Mouse (Mus musculus): ENCODE data around the gene Camsap1. TPM values are rescaled to one million over a fixed set of nuclear protein-coding genes. Genes with fewer than 3 reads are reported as not detected.
A peak's percentile ranks its signal among the peaks of the same experiment; 100 is the strongest.

Gene Camsap1
- total RNA-seq, 2 experiments from 2014 or later: 24.9 to 27.4 TPM

DNA sequence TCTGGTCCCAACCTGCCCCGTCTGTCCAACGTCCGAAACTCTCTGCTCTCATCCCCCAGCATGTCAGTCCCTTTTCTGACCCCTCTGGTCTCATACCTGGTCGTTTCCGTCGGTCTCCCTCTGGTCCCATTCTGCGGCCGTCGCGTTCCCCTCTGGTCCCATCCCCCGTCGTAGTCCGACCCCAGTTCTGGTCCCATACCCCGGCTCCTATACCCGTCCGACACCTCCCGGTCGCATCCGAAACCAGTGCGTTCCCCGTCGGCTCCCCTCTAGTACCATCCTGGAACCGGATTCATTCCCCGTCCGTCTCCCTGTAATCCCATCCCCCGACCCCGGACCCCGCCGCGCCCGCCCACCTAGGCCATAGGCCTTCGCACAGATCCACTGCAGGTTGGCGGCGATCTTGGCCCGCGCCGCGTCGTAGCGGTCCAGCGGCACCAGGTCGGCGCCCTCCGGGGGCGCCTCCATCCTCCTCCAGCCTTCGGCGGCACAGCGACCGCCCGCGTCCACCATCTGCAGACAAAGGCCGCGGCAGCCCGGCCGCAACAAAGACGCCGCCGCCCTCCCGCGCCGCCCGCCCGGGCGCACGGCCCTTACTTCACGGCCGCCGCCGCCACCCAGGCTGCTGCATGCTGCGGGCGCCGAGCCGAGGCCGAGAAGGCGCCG, 523 bp downstream of the Camsap1 start:
- peak; percentile 17 for DNase-seq
- intact Hi-C loops (cut with DNase I; ENCODE audit: low total_unique reads): no loop called here

DNA sequence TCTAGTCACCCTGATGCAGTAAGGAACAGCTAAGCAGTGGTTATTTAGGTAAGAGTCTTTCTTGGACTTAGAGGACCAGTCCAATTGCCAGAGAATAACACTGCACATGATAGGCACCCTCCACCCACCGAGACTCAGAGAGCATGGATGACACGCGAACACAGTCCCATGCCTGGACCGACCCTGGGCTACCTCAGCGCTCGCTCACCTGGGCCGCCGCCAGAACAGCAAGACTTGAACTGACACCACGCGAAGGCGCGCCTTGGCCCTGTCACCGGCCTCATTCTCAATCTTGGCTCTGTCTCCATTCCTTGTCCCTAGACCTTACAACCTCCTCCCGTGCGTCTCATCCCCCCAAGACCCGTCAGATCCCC, 1.0 kb downstream of the Camsap1 start:
- peak; percentile 63 for DNase-seq
- intact Hi-C loops (cut with DNase I; ENCODE audit: low total_unique reads): no loop called here

DNA sequence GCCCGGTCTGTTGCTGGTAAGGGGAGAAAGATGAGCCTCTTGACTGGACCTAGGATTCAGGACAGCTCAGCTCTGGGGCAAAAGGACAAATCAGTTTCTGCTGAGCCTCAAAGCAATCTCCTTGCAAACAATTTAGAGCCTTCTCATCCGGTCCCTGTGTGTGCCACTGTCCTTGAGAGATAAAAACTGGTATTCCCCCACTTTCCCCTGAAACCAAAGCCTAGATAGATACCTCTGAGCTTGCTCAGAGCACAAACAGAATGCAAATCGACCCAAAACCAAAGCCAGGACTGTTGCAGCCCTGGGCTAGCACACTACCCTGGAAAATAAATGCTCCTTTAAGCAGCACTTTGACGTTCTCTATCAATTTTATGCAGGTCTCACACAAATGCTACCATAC, 4.1 kb downstream of the Camsap1 start:
- no peak for DNase-seq
- intact Hi-C loops (cut with DNase I; ENCODE audit: low total_unique reads): no loop called here

DNA sequence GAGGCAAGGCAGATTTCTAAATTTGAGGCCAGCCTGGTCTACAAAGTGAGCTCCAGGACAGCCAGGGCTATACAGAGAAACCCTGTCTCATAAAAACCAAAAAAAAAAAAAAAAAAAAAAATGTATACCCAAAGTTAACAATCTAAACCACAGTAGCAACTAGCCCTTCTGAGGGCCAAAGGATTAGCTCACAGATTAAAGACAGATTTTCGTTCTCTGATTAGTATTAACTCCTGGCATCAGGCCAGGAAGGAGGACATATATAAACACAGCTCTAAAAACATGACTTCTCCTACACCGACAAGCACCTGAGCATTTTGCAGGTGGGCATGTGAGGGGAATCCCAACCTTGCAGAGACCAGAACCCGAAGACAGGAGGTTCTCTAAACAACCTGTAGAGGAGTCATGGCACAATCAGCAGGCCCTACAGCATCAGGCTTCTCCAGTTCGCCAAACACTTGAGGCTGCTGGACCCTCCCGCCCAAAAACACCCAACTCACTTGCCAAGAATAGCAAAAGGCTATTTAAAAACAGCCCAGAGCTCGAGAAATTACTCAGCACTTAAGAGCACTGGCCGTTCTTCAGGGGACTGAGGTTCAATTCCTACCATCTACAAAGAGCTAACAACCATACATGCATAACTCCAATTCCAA, 5.4 kb downstream of the Camsap1 start:
- intact Hi-C loops (cut with DNase I; ENCODE audit: low total_unique reads): no loop called here
- no peak for DNase-seq

DNA sequence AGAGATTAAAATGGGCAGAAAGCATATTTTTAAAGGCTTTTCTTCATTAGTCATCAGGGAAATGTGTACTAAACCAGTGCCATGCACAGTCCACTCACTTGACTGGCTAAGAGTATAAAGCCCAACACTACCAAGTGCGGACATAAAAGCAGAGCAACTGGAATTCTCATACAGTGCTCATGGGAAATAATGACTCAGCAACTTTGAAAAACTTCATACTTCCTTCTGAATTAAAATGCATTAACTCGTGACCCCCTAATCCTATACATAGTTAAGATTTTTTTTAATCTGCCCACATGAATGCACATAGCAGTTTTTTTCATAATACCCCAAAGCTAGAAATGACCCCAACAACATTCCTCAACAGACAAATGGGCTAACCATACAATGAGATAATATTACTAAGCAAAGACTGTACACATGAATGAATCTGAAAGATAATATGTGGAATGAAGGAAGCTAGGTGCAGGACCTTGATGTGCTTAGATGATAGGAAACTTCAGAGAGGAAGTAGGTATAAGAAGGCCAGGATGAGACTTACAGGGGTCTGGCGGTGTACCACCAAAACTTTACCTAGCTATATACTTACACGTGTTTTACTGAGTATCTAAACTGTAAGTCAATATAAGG, 7.8 kb downstream of the Camsap1 start:
- DNase-seq: no peak
- intact Hi-C loops (cut with DNase I; ENCODE audit: low total_unique reads): no loop called here

DNA sequence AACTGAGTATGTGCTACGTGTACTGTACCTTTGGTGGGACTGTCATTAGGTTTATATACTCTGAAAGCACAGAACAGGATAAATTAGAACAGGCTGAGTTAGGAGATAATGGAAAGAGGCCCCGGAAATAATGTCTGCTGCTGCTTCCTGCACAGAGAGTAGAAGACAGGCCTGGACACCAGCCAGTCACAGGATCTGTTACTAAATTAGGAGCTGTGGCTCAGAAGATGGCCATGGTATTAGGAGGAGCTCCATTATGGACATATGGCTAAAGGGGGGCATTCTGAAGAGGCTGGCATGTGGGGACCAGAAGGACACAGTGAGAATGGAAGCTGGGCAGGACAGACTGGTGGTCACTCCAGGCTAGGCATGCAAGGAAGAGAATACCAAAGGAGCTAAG, 12.7 kb downstream of the Camsap1 start:
- peak; percentile 42 for DNase-seq
- intact Hi-C loops (cut with DNase I; ENCODE audit: low total_unique reads): no loop called here

DNA sequence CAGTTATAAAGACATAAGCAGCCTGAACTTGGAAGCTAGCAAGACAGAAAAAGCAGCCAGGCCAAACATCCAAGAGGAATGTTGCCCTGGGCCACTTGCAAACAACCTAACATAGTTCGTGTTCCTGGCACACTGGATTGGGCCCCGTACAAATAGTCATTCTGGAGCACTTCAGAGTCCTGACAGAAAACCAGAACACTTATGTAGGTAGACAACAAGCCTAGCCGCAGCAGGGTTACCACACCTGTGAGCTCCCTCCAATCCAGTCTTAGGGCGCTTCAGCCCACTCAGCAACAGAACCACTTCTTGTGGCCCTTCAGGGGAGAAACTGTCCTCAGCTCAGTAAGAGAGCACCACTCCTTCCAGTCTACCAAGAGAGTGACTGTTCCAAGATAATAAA, 13.8 kb downstream of the Camsap1 start:
- intact Hi-C loops (cut with DNase I; ENCODE audit: low total_unique reads): no loop called here
- DNase-seq: no peak

DNA sequence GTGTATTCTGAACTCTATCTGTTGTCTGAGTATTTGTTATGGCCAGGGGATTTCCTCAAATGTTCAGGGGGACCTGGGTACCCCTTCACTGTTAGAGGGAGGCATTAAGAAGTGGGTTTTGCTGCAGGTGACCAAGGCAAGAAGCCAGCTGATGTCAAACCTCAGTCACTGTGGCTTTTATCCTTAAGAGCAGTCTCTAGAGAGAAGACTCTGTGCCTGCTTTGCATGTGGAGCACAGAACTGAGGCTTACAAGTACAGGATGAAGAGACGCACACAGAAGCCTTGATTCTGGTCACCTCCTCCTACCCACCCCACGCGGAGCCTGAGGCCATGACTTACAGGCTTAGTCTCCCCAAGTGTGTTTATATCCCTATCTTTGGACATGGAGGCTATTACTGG, 33.8 kb downstream of the Camsap1 start:
- DNase-seq: no peak
- intact Hi-C loops (cut with DNase I; ENCODE audit: low total_unique reads): no loop called here

DNA sequence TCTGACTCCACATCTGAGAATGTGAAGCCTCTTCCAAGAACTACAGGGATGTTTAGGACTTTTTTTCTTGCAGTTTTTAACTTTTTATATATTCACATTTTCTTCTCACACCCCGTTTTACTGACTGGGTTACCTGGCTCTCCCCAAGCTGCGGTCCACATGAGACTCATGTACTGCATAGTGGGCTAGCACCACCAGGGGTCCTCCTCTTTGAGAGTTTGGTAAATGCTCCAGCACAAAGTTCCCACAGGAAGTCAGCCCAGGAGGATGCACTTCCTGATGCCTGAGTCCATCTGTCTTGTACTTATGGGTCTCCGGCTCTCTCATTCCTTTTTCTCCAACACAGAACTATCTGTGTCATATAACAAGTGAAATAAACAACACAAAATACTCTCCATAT, 35.1 kb downstream of the Camsap1 start:
- intact Hi-C loops (cut with DNase I; ENCODE audit: low total_unique reads): no loop called here
- DNase-seq: no peak

DNA sequence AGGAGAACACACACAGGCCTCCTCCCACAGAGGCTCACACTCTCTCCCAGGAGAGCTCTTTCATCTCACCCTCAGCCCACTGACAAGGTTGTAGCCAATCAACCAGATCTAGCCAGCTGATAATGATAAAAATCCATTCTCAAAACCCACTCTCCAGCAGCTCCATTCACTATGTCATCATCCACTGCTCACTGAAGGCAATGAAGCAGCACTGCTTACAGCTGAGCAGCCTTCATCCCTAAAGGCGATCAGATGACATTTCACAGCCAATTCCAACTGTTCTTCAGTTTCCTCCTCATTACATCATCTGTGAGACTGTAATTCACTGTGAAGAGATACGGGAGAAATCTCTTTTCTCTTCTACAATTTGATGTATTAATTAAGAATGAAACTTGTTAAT, 39.3 kb downstream of the Camsap1 start:
- intact Hi-C loops (cut with DNase I; ENCODE audit: low total_unique reads): no loop called here
- no peak for DNase-seq

DNA sequence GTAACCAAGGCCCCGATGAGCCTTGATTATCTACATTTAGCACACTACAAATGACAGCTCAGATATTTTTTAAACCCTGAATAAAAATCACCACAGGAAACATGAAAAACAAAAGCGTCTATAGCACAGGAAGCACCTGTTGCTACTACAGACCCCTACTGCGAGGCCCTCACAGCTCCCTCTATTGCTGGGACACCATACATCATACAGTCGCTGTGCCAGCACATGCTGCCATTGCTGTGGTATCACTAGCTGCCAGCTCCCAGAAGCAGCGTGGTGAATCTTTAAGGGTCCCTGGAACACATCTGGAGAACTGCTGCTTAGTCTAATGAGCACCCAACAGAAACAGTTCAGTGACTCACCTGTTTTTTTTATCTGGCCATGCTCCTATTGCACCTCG, 42.6 kb downstream of the Camsap1 start:
- intact Hi-C loops (cut with DNase I; ENCODE audit: low total_unique reads): no loop called here
- DNase-seq: no peak

DNA sequence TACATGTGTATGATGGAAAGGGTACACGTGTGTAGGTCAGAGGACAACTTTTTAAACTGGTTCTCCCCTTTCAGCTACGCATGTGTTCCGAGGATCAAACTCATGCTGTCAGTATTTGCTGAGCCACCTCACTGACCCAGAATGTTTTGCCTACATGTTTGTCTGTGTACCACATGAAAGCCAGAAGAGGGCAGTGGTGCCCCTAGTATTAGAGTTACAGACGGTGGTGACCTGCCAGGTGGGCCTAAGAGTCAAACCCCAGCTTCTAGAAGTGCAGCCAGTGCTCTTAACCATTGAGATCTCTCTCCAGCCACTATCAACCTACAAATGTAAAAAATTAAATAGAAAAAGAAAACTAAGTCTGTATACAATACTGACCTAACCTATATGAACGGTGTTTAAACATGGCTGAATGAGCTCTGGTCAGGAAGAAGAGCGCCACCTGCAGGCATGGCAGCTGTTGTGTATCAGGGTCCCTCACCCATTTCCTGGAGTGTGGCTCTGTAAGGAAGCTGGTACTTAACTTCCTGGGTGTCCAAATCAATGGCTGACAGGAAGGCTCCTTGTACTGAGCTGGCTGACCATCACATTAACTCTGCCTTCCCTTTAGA, 51.7 kb downstream of the Camsap1 start:
- no peak for DNase-seq
- intact Hi-C loops (cut with DNase I; ENCODE audit: low total_unique reads): no loop called here

DNA sequence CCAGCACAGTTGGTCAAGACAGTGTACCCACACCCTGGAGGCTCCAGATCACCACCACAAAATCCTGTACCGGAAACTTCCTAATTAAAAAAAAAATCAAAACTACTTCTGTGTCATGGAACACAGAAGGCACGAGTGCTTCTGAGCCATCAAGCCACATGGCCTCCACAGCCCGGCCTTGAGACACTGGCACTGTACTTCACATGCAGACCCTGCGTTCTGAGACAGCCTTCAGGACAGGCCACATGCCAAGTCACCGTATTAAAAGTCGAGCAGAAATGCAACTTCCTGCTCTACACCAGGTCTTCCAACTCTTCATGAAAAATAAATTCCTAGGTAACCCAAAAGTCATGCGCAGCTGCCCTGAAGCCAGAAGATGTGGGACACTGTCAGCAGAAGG, 55.3 kb downstream of the Camsap1 start:
- intact Hi-C loops (cut with DNase I; ENCODE audit: low total_unique reads): no loop called here
- no peak for DNase-seq

DNA sequence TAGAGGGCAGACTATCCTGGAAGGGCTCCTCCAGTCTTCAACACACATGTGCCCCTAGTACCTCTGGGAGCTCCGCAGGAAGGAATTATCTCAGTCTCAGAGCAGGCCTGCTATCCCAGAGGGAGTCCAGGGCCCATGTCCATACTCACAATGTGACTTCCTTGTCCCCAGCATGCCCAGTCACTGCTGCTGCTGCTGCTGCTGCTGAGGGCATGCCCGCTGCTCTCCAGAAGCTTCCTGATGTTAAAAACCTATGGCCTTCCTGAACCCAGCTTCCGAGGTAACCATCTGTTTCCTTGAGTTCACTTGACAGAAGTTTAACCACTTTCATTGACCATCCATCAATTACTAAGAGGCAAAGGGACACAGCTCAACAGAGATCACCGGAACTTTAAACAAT, 58.1 kb downstream of the Camsap1 start:
- no peak for DNase-seq
- intact Hi-C loops (cut with DNase I; ENCODE audit: low total_unique reads): no loop called here

DNA sequence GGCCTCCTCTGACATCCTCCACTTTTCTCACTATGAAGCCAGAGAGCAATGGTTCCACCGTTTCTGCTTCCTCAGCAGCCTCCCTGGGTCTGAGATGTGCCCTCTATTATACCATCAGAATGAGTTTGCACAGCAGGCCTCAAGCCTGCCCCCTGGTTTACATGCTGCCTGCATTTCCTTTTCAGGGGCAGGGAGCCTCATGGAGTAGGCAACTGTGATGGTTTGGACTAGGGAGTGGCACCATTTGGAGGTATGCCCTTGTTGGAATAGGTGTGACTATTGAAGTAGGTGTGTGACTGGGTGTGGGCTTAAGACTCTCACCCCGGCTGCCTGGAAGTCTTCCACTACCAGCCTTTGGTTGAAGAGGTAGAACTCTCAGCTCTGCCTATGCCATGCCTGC, 59.3 kb downstream of the Camsap1 start:
- no peak for DNase-seq

DNA sequence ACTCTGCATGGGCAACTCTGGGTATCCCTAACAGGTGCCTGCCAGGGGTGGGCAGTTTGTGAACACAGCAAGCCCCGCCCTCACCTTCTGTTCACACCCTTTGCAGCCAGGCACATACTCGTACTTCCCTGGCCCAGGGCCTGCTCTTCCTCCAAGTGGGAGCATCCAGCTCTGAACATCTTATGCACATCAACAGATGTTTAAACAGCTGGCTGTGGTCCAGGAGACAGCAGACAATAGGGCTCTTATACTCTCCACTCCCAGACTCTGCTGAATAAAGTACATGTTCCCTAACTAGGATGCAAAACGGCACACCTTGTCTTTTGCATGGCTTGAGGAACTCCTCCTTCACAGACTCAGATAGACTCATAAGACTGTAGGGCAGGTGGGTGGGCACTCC, 63.1 kb downstream of the Camsap1 start:
- intact Hi-C loops (cut with DNase I; ENCODE audit: low total_unique reads): no loop called here
- no peak for DNase-seq

More for the DNA sequence above, 59.3 kb downstream of the Camsap1 start:
- intact Hi-C loops (cut with DNase I; ENCODE audit: low total_unique reads): no loop called here

DNA sequence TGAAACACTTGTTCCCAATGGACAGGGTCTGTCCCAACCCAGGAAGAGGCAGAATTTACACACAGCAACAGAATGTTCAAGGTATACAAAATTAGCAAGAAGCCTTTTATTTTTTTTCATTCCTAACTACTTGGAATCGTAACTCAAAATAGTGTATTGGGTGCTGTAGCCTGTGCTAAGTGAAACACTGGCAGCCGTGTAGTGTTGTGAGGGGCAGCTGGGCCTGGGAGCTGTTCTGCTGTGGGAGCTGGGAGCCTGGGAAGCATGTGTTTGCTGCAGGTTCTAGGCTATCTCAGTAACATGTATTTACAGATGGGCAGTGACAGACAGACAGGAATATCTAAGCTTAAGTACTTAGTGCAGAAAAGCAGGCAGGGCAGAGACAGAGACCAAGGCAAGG, 64.7 kb downstream of the Camsap1 start:
- intact Hi-C loops (cut with DNase I; ENCODE audit: low total_unique reads): no loop called here

DNA sequence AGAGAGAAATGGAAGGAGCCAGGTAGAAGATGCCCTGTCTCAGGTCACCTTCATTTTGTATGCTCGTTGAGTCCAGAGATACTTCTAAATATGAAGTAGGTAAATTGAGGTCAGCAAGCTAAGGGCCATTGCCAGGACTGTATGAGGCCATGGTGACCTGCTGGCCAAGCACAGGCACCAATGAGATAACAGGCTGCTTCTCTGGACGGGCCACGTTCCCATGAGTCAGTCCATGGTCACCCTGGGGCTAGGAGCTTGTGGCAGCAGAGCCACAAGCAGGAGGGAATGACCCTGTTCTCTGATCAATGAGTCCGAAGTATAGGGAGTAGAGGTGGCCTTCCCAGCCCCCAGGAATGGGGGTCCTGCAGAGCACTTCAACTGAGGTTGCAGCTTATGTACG, 68.3 kb downstream of the Camsap1 start:
- intact Hi-C loops (cut with DNase I; ENCODE audit: low total_unique reads): no loop called here
- no peak for DNase-seq

More for the DNA sequence above, 64.7 kb downstream of the Camsap1 start:
- no peak for DNase-seq

DNA sequence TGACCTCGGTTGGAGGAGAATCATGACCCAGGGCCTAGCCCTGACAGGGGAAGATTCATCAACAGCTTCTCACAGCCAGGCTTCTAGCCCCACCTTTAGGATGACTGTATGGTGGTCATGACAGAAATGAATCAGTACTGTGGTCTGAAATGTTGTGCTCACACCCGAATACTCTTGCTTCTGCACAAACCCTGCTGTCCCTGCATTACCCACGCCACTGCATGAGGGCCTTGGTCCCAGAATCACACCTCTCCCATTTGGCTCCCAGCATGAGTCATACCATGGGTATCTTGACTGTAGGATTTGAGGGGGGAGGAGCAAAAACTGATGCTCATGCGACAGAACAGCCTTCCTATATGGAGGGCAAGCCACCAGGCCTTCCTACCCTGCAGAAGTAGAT, 68.9 kb downstream of the Camsap1 start:
- intact Hi-C loops (cut with DNase I; ENCODE audit: low total_unique reads): no loop called here
- DNase-seq: no peak

DNA sequence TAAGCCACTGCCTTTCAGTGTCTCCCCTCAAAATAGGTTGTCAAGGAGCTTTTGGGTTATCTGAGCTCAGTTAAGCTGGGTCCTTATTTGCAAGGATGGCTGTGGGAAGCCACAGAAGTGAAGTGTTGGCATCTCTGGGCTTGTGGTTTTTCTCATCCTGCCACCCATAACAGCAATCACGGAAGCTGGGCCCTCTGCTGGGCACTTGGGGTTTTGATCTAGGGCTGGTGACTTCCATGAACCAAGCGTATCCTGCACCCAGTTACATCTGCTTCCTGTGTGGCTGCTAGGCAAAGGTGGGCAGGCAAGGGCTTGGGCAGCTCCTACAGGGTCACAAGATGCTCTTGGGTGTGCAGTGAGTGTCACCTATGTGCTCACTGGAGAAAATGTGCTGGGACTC, 69.8 kb downstream of the Camsap1 start:
- intact Hi-C loops (cut with DNase I; ENCODE audit: low total_unique reads): no loop called here
- no peak for DNase-seq

DNA sequence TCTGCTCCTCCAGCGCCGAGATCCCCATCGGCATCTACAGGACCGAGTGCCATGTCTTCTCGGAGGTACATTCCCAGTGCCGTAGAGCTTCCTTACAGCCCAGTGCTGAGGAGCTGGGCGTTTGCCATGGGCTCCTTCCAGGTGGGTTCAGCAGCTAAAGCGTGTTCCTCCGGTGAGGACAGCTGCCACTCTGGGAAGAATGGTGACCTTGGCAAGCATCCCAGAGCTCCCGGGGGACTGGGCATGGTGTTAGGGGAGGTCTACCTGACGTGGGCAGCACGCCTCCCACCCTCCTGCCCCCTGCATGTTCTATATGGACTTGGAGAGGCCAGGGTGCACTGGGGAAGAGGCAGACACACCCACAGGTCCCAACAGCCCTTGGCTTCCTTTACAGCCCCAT, 73.2 kb downstream of the Camsap1 start:
- DNase-seq: no peak
- intact Hi-C loops (cut with DNase I; ENCODE audit: low total_unique reads): no loop called here
